Mouse (Mus musculus) heart, postnatal 10 days (tissue): ENCODE measurements around the gene Kazald1. TPM values are rescaled to one million over a fixed set of nuclear protein-coding genes. Genes with fewer than 3 reads are reported as not detected.
"Not testable (repeated sequence)": the region's sequence is repeated elsewhere in the genome, so short reads cannot be mapped to it uniquely, and the experiment has no call there.

Experiments used
- DNase-seq, 2 experiments: peaks; one replicate each; pipeline ENCODE4 v3.0.0; 2021
- intact Hi-C: fragments of 180-260 bp; cut with DNase I; formaldehyde crosslinking; loops from one replicate; pipeline ENCODE4 v1.15.1; 2025
- total RNA-seq, 2 experiments: library from RNA; stranded (reverse); gene quantifications; 2 replicates each; pipeline ENCODE4 v1.2.3; 2021

Gene Kazald1
- 1 to 10 TPM; 7.4 to 9.1 TPM for total RNA-seq

- peak; percentile 96 to 97 for DNase-seq
- intact Hi-C loops: no loop called here
These were observed at the start of gene Kazald1 for GRCm38 (mm10) chr19:45074580-45075322. Kazald1 (plus strand) TSS chr19:45075241.

- DNase-seq: no peak
- intact Hi-C loops: no loop called here
These were observed 49.0 kb upstream of the Kazald1 start for GRCm38 (mm10) chr19:45025937-45026568.

GRCm38 (mm10) chr19:45026958-45027670, 47.9 kb upstream of the Kazald1 start:
- intact Hi-C loops: no loop called here
- peak; percentile 47 to 60 for DNase-seq

- DNase-seq: no peak
- intact Hi-C loops: no loop called here
These were observed 47.2 kb upstream of the Kazald1 start for GRCm38 (mm10) chr19:45027848-45028247.

GRCm38 (mm10) chr19:45028746-45029145, 46.3 kb upstream of the Kazald1 start:
- DNase-seq: no peak
- intact Hi-C loops: no loop called here

- DNase-seq: no peak
- intact Hi-C loops: no loop called here
These were observed 45.5 kb upstream of the Kazald1 start for GRCm38 (mm10) chr19:45029571-45029970.

GRCm38 (mm10) chr19:45030111-45030510, 44.9 kb upstream of the Kazald1 start:
- DNase-seq: peak; percentile 69 to 85
- intact Hi-C loops: no loop called here

GRCm38 (mm10) chr19:45030746-45031693, 44.0 kb upstream of the Kazald1 start:
- intact Hi-C loops: loop anchor here (1.0 kb wide), 1 partner anchor 19 kb away; no protein-coding TSS in a partner anchor
- peak; percentile 89 for DNase-seq

- peak; percentile 87 to 89 for DNase-seq
- intact Hi-C loops: loop anchor here (1.0 kb wide), 1 partner anchor 19 kb away; no protein-coding TSS in a partner anchor
These were observed 43.3 kb upstream of the Kazald1 start for GRCm38 (mm10) chr19:45031780-45032179.

- intact Hi-C loops: no loop called here
- peak; percentile 50 to 53 for DNase-seq
These were observed 42.3 kb upstream of the Kazald1 start for GRCm38 (mm10) chr19:45032570-45033332.

GRCm38 (mm10) chr19:45036867-45037266, 38.2 kb upstream of the Kazald1 start:
- DNase-seq: peak in 1 of 2 experiments; percentile 61
- intact Hi-C loops: no loop called here

GRCm38 (mm10) chr19:45038198-45038597, 36.8 kb upstream of the Kazald1 start:
- DNase-seq, intact Hi-C loops: not testable (repeated sequence)

GRCm38 (mm10) chr19:45040214-45040613, 34.8 kb upstream of the Kazald1 start:
- DNase-seq: no peak
- intact Hi-C loops: loop anchor here (5.0 kb wide), 1 partner anchor 33 kb away; the partner anchor contains the start of genes Mrpl43 and Twnk

GRCm38 (mm10) chr19:45044389-45044927, 30.6 kb upstream of the Kazald1 start:
- intact Hi-C loops: loop anchor here (5.0 kb wide), 1 partner anchor 37 kb away; the partner anchor contains the start of genes Mrpl43 and Twnk
- DNase-seq: no peak

GRCm38 (mm10) chr19:45045236-45045635, 29.8 kb upstream of the Kazald1 start:
- DNase-seq: no peak
- intact Hi-C loops: no loop called here

- no peak for DNase-seq
- intact Hi-C loops: no loop called here
These were observed 29.4 kb upstream of the Kazald1 start, which contains the start of gene Pdzd7 for GRCm38 (mm10) chr19:45045651-45046050. Pdzd7 (minus strand) TSS chr19:45045717.

GRCm38 (mm10) chr19:45046523-45047321, 28.3 kb upstream of the Kazald1 start:
- peak; percentile 81 to 83 for DNase-seq
- intact Hi-C loops: no loop called here

GRCm38 (mm10) chr19:45047417-45047934, 27.6 kb upstream of the Kazald1 start, which contains the start of gene Sfxn3:
Sfxn3 (plus strand) TSS chr19:45047503.
- peak; percentile 96 to 98 for DNase-seq
- intact Hi-C loops: no loop called here
